Mouse (Mus musculus): ENCODE measurements around the gene Slc45a1.

Slc45a1 gene

GRCm38 (mm10) chr4:150651390-150652277 lies at the start of gene Slc45a1:
Slc45a1 (minus strand) TSS chr4:150652174.
- peak; percentile 54 for DNase-seq (ENCODE audit: low spot score)

- no peak for DNase-seq (ENCODE audit: low spot score)
Observed at GRCm38 (mm10) chr4:150700849-150701248, 48.9 kb upstream of the Slc45a1 start.

- DNase-seq (ENCODE audit: low spot score), result no peak
Observed at GRCm38 (mm10) chr4:150694434-150695108, 42.6 kb upstream of the Slc45a1 start.

GRCm38 (mm10) chr4:150692861-150693403 lies 41.0 kb upstream of the Slc45a1 start:
- DNase-seq (ENCODE audit: low spot score), result no peak

- peak; percentile 57 for DNase-seq (ENCODE audit: low spot score)
Observed at GRCm38 (mm10) chr4:150690759-150691158, 38.8 kb upstream of the Slc45a1 start.

GRCm38 (mm10) chr4:150689553-150689952 lies 37.6 kb upstream of the Slc45a1 start:
- DNase-seq (ENCODE audit: low spot score), result no peak

GRCm38 (mm10) chr4:150687126-150687753 lies 35.3 kb upstream of the Slc45a1 start:
- DNase-seq (ENCODE audit: low spot score), result no peak

GRCm38 (mm10) chr4:150686538-150686937 lies 34.6 kb upstream of the Slc45a1 start:
- no peak for DNase-seq (ENCODE audit: low spot score)

- DNase-seq (ENCODE audit: low spot score), result no peak
Observed at GRCm38 (mm10) chr4:150685778-150686493, 34.0 kb upstream of the Slc45a1 start.

GRCm38 (mm10) chr4:150685043-150685777 lies 33.2 kb upstream of the Slc45a1 start:
- no peak for DNase-seq (ENCODE audit: low spot score)

- no peak for DNase-seq (ENCODE audit: low spot score)
Observed at GRCm38 (mm10) chr4:150680373-150680772, 28.4 kb upstream of the Slc45a1 start.

- DNase-seq (ENCODE audit: low spot score), result no peak
Observed at GRCm38 (mm10) chr4:150678789-150679188, 26.8 kb upstream of the Slc45a1 start.

- DNase-seq (ENCODE audit: low spot score), result no peak
Observed at GRCm38 (mm10) chr4:150677846-150678224, 25.9 kb upstream of the Slc45a1 start.

GRCm38 (mm10) chr4:150677126-150677845 lies 25.3 kb upstream of the Slc45a1 start:
- DNase-seq (ENCODE audit: low spot score), result no peak

- no peak for DNase-seq (ENCODE audit: low spot score)
Observed at GRCm38 (mm10) chr4:150676029-150676428, 24.1 kb upstream of the Slc45a1 start.

- DNase-seq (ENCODE audit: low spot score), result no peak
Observed at GRCm38 (mm10) chr4:150675274-150675673, 23.3 kb upstream of the Slc45a1 start.

GRCm38 (mm10) chr4:150665806-150666205 lies 13.8 kb upstream of the Slc45a1 start:
- no peak for DNase-seq (ENCODE audit: low spot score)

GRCm38 (mm10) chr4:150664726-150665125 lies 12.8 kb upstream of the Slc45a1 start:
- peak; percentile 27 for DNase-seq (ENCODE audit: low spot score)

GRCm38 (mm10) chr4:150663192-150663591 lies 11.2 kb upstream of the Slc45a1 start:
- DNase-seq (ENCODE audit: low spot score), result peak; percentile 60

GRCm38 (mm10) chr4:150661886-150662285 lies 9.9 kb upstream of the Slc45a1 start:
- DNase-seq (ENCODE audit: low spot score), result peak; percentile 35

Measured in retina, embryonic 14.5 days (tissue).